Mouse (Mus musculus): ENCODE measurements around the gene Wscd2. TPM values are rescaled to one million over a fixed set of nuclear protein-coding genes. Genes with fewer than 3 reads are reported as not detected.
A peak's percentile ranks its signal among the peaks of the same experiment; 100 is the strongest.

Gene Wscd2
- polyA plus RNA-seq, 2 experiments = 8.4 to 12.5 TPM

DNA sequence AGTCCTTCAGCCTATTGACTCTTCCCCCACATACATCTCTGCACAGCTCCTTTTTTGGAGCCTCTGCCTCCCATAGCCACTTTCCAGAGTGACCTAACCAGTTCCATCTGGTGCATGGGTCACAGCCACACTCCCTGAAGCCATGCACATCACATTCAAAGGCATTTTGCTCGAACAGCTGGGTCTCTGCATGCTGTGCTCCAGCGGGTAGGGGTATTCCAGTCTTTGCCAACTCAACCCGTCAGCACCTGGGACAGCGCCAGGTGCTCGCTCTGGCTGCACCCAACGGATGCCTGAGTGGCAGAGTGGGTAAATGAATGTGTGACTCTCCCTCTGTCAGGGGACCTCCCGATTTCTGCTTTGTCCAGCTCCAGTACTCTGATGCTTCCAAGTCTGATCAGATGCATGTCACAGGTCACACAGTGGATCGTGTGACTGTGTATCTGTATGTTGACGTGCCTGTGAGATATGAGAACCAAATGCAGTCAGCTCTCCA lies 63.3 kb downstream of the Wscd2 start:
- H3K9ac ChIP-seq (ENCODE audit: low read depth, low read length, severe bottlenecking) = no peak overlapping the region
- TF ChIP-seq POLR2A (IDR thresholded peaks at IDR 0.05; ENCODE audit: borderline replicate concordance, extremely low read depth, insufficient read depth, insufficient read length) = no peak
- H3K4me1 ChIP-seq (ENCODE audit: control insufficient read depth, insufficient read depth, low read length) = peaks cover 8% of the 10 kb centered on the region
- DNase-seq (ENCODE audit: low spot score) (peak; percentile 85), ATAC-seq (ENCODE audit: low FRiP score, low read depth) (no peak)
- no peak overlapping the region for H3K4me3 ChIP-seq (replicated peaks; ENCODE audit: low read length)
- no peaks in the 10 kb centered on the region for H3K36me3 ChIP-seq (ENCODE audit: control insufficient read depth, insufficient read depth, low read length)
- H3K27ac ChIP-seq (replicated peaks; ENCODE audit: low read depth, low read length) = no peak overlapping the region
- 8% methylated on average over 9 of the region's 9 CpGs for WGBS
- H3K4me2 ChIP-seq (replicated peaks; ENCODE audit: low read depth, low read length, severe bottlenecking) = no peak overlapping the region
- no peaks in the 10 kb centered on the region for H3K9me3 ChIP-seq (ENCODE audit: control insufficient read depth, low read length)
- H3K27me3 ChIP-seq (ENCODE audit: control insufficient read depth, insufficient read depth, low read length) = peaks cover 17% of the 10 kb centered on the region; the same call in 1 of the 2 replicates

DNA sequence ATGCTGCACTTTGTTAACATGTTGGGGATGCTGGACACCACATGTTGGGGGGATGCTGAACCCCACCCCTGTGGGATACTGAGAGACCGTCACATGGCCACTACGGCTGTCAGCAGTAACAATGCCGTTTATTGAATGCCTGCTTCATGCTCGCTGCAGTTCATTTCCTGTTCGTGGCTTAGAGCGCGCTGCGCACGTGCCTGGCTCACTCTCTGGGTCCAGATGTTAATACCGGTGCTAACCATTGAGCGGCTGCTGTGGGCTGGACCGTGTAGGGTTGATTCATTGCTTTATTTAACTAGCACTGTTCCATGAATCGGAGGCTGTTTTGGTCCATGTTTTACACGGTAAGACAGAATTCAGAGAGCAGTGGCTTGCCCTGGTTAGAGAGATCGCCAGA lies 64.0 kb downstream of the Wscd2 start:
- Histone ChIP-seq H3K4me1 (ENCODE audit: control insufficient read depth, insufficient read depth, low read length) (peaks cover 7% of the 10 kb centered on the region), H3K4me2 (replicated peaks; ENCODE audit: low read depth, low read length, severe bottlenecking) (no peak overlapping the region), H3K27ac (replicated peaks; ENCODE audit: low read depth, low read length) (no peak overlapping the region), H3K36me3 (ENCODE audit: control insufficient read depth, insufficient read depth, low read length) (no peaks in the 10 kb centered on the region), H3K9me3 (ENCODE audit: control insufficient read depth, low read length) (no peaks in the 10 kb centered on the region), H3K27me3 (ENCODE audit: control insufficient read depth, insufficient read depth, low read length) (peaks cover 17% of the 10 kb centered on the region; the same call in 1 of the 2 replicates), H3K4me3 (replicated peaks; ENCODE audit: low read length) (no peak overlapping the region), H3K9ac (ENCODE audit: low read depth, low read length, severe bottlenecking) (no peak overlapping the region)
- WGBS = 25% methylated on average over 15 of the region's 15 CpGs
- no peak for TF ChIP-seq POLR2A (IDR thresholded peaks at IDR 0.05; ENCODE audit: borderline replicate concordance, extremely low read depth, insufficient read depth, insufficient read length)
- ATAC-seq (ENCODE audit: low FRiP score, low read depth) = no peak
- DNase-seq (ENCODE audit: low spot score) = peak; percentile 38

DNA sequence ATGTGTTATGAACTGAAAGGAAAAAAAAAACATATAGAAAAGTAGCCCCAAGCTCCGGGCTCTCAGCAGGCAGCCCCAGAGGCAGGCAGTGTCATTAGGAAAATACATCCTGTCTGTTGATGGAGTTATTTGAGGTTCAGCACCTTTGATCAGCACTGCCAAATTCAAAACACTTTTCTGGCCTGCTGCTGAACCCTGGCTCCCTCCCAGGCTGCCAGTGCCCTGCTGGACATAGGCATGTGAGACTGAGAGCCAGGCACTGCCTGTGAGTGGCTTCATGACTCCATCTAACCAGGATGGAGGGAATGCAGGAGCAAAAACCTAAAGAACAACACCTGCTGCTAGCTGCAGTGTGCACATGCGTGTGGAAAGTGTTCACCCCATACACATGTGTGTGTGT lies 64.4 kb downstream of the Wscd2 start:
- Histone ChIP-seq H3K9me3 (ENCODE audit: control insufficient read depth, low read length) (no peaks in the 10 kb centered on the region), H3K4me1 (ENCODE audit: control insufficient read depth, insufficient read depth, low read length) (peaks cover 7% of the 10 kb centered on the region), H3K4me3 (replicated peaks; ENCODE audit: low read length) (no peak overlapping the region), H3K36me3 (ENCODE audit: control insufficient read depth, insufficient read depth, low read length) (no peaks in the 10 kb centered on the region), H3K9ac (ENCODE audit: low read depth, low read length, severe bottlenecking) (no peak overlapping the region), H3K27me3 (ENCODE audit: control insufficient read depth, insufficient read depth, low read length) (peaks cover 17% of the 10 kb centered on the region; the same call in 1 of the 2 replicates), H3K4me2 (replicated peaks; ENCODE audit: low read depth, low read length, severe bottlenecking) (no peak overlapping the region), H3K27ac (replicated peaks; ENCODE audit: low read depth, low read length) (no peak overlapping the region)
- ATAC-seq (ENCODE audit: low FRiP score, low read depth) (no peak), DNase-seq (ENCODE audit: low spot score) (no peak)
- TF ChIP-seq POLR2A (IDR thresholded peaks at IDR 0.05; ENCODE audit: borderline replicate concordance, extremely low read depth, insufficient read depth, insufficient read length) = no peak
- 62% methylated on average over 2 of the region's 2 CpGs for WGBS

DNA sequence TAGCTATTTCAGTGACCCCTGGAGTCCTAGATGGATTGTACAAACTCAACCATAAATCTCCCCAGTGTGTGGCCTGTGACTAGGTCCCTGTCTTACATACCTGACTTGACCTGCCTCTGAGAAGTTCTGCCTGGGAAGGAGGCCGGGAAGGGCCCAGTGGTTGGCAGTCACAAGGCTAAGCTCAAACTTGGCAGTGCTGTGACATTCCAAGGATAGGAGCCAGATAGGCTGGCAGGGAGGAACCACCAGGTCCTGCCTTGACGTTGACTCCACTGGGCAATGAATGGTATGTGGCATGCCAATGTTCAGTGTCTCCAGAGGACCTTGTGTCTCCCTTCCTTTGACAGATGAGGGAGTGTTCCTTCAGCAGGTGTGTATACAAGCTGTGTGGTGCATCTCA lies 65.6 kb downstream of the Wscd2 start:
- WGBS = 58% methylated on average over 2 of the region's 2 CpGs
- H3K9me3 ChIP-seq (ENCODE audit: control insufficient read depth, low read length) = no peaks in the 10 kb centered on the region
- no peak overlapping the region for H3K27ac ChIP-seq (replicated peaks; ENCODE audit: low read depth, low read length)
- H3K27me3 ChIP-seq (ENCODE audit: control insufficient read depth, insufficient read depth, low read length) = peaks cover 15% of the 10 kb centered on the region; the same call in 1 of the 2 replicates
- H3K4me1 ChIP-seq (ENCODE audit: control insufficient read depth, insufficient read depth, low read length) = peaks cover 7% of the 10 kb centered on the region
- H3K4me2 ChIP-seq (replicated peaks; ENCODE audit: low read depth, low read length, severe bottlenecking) = no peak overlapping the region
- no peak for TF ChIP-seq POLR2A (IDR thresholded peaks at IDR 0.05; ENCODE audit: borderline replicate concordance, extremely low read depth, insufficient read depth, insufficient read length)
- no peak for ATAC-seq (ENCODE audit: low FRiP score, low read depth)
- no peak for DNase-seq (ENCODE audit: low spot score)
- H3K4me3 ChIP-seq (replicated peaks; ENCODE audit: low read length) = no peak overlapping the region
- H3K36me3 ChIP-seq (ENCODE audit: control insufficient read depth, insufficient read depth, low read length) = no peaks in the 10 kb centered on the region
- no peak overlapping the region for H3K9ac ChIP-seq (ENCODE audit: low read depth, low read length, severe bottlenecking)

DNA sequence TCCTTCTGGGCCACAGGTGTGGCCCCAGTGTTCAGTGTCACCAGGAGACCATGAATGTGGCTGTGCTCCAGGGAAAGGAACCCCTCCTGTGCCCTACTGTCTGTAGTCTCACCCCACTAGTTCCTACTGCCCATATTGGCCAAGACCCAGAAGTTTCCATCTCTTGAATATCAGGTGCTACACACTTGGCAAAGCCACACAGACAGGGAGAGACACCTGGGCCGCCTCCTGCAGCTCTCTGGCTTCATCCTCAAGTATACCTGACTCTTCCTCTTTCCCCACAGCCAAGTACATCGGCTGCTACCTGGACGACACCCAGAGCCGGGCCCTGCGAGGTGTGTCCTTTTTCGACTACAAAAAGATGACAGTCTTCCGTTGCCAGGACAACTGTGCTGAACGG lies 67.9 kb downstream of the Wscd2 start:
- H3K9me3 ChIP-seq (ENCODE audit: control insufficient read depth, low read length) = no peaks in the 10 kb centered on the region
- 91% methylated on average over 8 of the region's 8 CpGs for WGBS
- no peak overlapping the region for H3K4me2 ChIP-seq (replicated peaks; ENCODE audit: low read depth, low read length, severe bottlenecking)
- no peak for TF ChIP-seq POLR2A (IDR thresholded peaks at IDR 0.05; ENCODE audit: borderline replicate concordance, extremely low read depth, insufficient read depth, insufficient read length)
- no peak overlapping the region for H3K4me3 ChIP-seq (replicated peaks; ENCODE audit: low read length)
- no peak for ATAC-seq (ENCODE audit: low FRiP score, low read depth)
- no peaks in the 10 kb centered on the region for H3K36me3 ChIP-seq (ENCODE audit: control insufficient read depth, insufficient read depth, low read length)
- no peak for DNase-seq (ENCODE audit: low spot score)
- H3K9ac ChIP-seq (ENCODE audit: low read depth, low read length, severe bottlenecking) = no peak overlapping the region
- H3K27me3 ChIP-seq (ENCODE audit: control insufficient read depth, insufficient read depth, low read length) = 0 out of 2 replicates have a peak, but pooled peaks cover 5% of the 10 kb centered on the region
- H3K4me1 ChIP-seq (ENCODE audit: control insufficient read depth, insufficient read depth, low read length) = peaks cover 4% of the 10 kb centered on the region
- no peak overlapping the region for H3K27ac ChIP-seq (replicated peaks; ENCODE audit: low read depth, low read length)

DNA sequence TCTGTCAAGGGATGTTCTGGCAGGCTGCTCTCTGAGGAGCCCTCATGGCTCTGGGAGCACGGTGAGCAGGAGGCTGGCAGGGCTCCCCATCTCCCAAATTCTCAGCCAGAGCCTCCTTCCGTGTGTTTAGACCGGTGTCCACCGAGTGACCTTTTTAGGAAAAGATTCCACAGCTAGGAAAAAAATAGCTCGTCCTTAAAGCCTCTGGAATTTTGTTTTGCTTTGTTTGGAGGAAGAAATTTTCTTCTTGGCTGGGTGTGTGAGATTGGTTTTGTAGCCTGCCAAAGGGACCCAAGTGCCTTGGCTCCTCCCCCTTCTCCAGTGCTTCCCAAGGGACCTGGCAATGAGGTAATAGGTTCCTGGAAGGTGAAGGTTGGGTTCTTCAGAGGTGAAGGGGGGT lies 69.5 kb downstream of the Wscd2 start:
- Histone ChIP-seq H3K27ac (replicated peaks; ENCODE audit: low read depth, low read length) (no peak overlapping the region), H3K9me3 (ENCODE audit: control insufficient read depth, low read length) (no peaks in the 10 kb centered on the region), H3K36me3 (ENCODE audit: control insufficient read depth, insufficient read depth, low read length) (no peaks in the 10 kb centered on the region), H3K4me3 (replicated peaks; ENCODE audit: low read length) (no peak overlapping the region), H3K9ac (ENCODE audit: low read depth, low read length, severe bottlenecking) (no peak overlapping the region), H3K4me1 (ENCODE audit: control insufficient read depth, insufficient read depth, low read length) (no peaks in the 10 kb centered on the region), H3K27me3 (ENCODE audit: control insufficient read depth, insufficient read depth, low read length) (no peaks in the 10 kb centered on the region), H3K4me2 (replicated peaks; ENCODE audit: low read depth, low read length, severe bottlenecking) (no peak overlapping the region)
- WGBS = 74% methylated on average over 5 of the region's 5 CpGs
- DNase-seq (ENCODE audit: low spot score) (no peak), ATAC-seq (ENCODE audit: low FRiP score, low read depth) (no peak)
- no peak for TF ChIP-seq POLR2A (IDR thresholded peaks at IDR 0.05; ENCODE audit: borderline replicate concordance, extremely low read depth, insufficient read depth, insufficient read length)

Measured in limb, embryonic 14.5 days (tissue).